Mouse (Mus musculus) ES-E14 (cell line): Measurements from ENCODE around the gene S100a11. TPM values are rescaled to one million over a fixed set of nuclear protein-coding genes. Genes with fewer than 3 reads are reported as not detected.

ENCODE experiments used
- DNase-seq: peaks from one replicate; pipeline ENCODE4 v3.0.0-alpha.2; 2013; ENCODE audit warnings: low read depth, low spot score
- H3K27ac ChIP-seq: 2 replicates; pipeline ENCODE4 v1.5.1; 2012; ENCODE audit warnings: low read depth, mild to moderate bottlenecking, low read length, moderate library complexity, mixed read lengths; ENCODE audit not compliant: poor library complexity, insufficient read depth, severe bottlenecking
- H3K36me3 ChIP-seq: 2 replicates; pipeline ENCODE4 v1.6.1; 2012; ENCODE audit warnings: mild to moderate bottlenecking, low read length, moderate library complexity, mixed read lengths; ENCODE audit not compliant: control insufficient read depth, poor library complexity, insufficient read depth, severe bottlenecking
- H3K4me1 ChIP-seq, 2 experiments: fragments of 150-350 bp in 1 of 2; sonication (generic) in 1 of 2; 2 replicates each; pipeline ENCODE4 v1.6.1; 2012; ENCODE audit warnings: low read length in 2 of 2, mild to moderate bottlenecking in 1 of 2, mixed read lengths in 1 of 2; ENCODE audit not compliant: control insufficient read depth in 2 of 2, insufficient read depth in 2 of 2, poor library complexity in 1 of 2
- H3K4me3 ChIP-seq, 2 experiments: fragments of 150-350 bp in 1 of 2; sonication (generic) in 1 of 2; 2 replicates each; pipeline ENCODE4 v1.5.1; 2012; ENCODE audit warnings: low read length in 2 of 2, low read depth in 1 of 2, mild to moderate bottlenecking in 1 of 2, mixed read lengths in 1 of 2; ENCODE audit not compliant: insufficient read depth in 1 of 2, poor library complexity in 1 of 2, severe bottlenecking in 1 of 2
- H3K9ac ChIP-seq: 2 replicates; pipeline ENCODE4 v1.6.1; 2012; ENCODE audit warnings: low read depth, mild to moderate bottlenecking, low read length, mixed read lengths; ENCODE audit not compliant: poor library complexity, insufficient read depth, severe bottlenecking
- H3K9me3 ChIP-seq: fragments of 150-350 bp; sonication (generic); 2 replicates; pipeline ENCODE4 v1.6.1; 2012; ENCODE audit warnings: low read depth, mild to moderate bottlenecking, low read length; ENCODE audit not compliant: control insufficient read depth, insufficient read depth
- CHD2 ChIP-seq: IDR thresholded peaks from 2 replicates; pipeline ENCODE4 v1.6.1; 2014; ENCODE audit warnings: mild to moderate bottlenecking, low read depth, low read length, inconsistent platforms
- HCFC1 ChIP-seq: IDR thresholded peaks from 2 replicates; pipeline ENCODE4 v1.6.1; 2012; ENCODE audit warnings: low read length, inconsistent platforms, borderline replicate concordance; ENCODE audit not compliant: insufficient read depth
- MAFK ChIP-seq: IDR thresholded peaks from 2 replicates; pipeline ENCODE4 v1.6.1; 2014; ENCODE audit warnings: mild to moderate bottlenecking, low read depth, low read length, inconsistent platforms; ENCODE audit not compliant: insufficient read depth
- ZC3H11A ChIP-seq: IDR thresholded peaks from 2 replicates; pipeline ENCODE4 v1.6.1; 2012; ENCODE audit warnings: low read depth, mild to moderate bottlenecking, inconsistent platforms, low read length, borderline replicate concordance
- ZNF384 ChIP-seq: IDR thresholded peaks from 2 replicates; pipeline ENCODE4 v1.6.1; 2012; ENCODE audit warnings: low read depth, low read length, inconsistent platforms
- in situ Hi-C, 2 experiments: fragments of 600-800 bp; cut with MboI; formaldehyde crosslinking; loops; one replicate each; pipeline ENCODE4 v1.15.1; 2025; ENCODE audit warnings: low sequenced_read_pairs in 2 of 2, inconsistent platforms in 1 of 2; ENCODE audit not compliant: unreplicated experiment in 2 of 2
- total RNA-seq: library from RNA; depleted of rRNA; stranded (reverse); fragments of 300-350 nt; gene quantifications from 2 replicates; pipeline ENCODE4 v1.2.3, GENCODE M21; 2012

The S100a11 gene
- total RNA-seq, 1 experiment: 37.2 TPM

- DNase-seq: no peak
- no peaks in the 10 kb centered on the region for H3K36me3 ChIP-seq
- in situ Hi-C loops: no loop called here
- no peak overlapping the region for H3K9ac ChIP-seq
- TF ChIP-seq ZC3H11A: no peak
- TF ChIP-seq ZNF384: no peak
- no peak for TF ChIP-seq MAFK
- no peak for TF ChIP-seq CHD2
- no peak for TF ChIP-seq HCFC1
- H3K27ac ChIP-seq: no peak overlapping the region
- H3K4me1 ChIP-seq: peaks cover 1 to 8% of the 10 kb centered on the region in 2 experiments; a peak in 1 of 4 replicates
- H3K9me3 ChIP-seq: no peaks in the 10 kb centered on the region
- no peak overlapping the region for H3K4me3 ChIP-seq
Observed at GRCm38 (mm10) chr3:93509301-93509700, 11.0 kb upstream of the S100a11 start.

- in situ Hi-C loops: no loop called here
- H3K4me1 ChIP-seq: peaks cover 0 to 6% of the 10 kb centered on the region in 2 experiments; a peak in 1 of 4 replicates
- no peak overlapping the region for H3K27ac ChIP-seq
- DNase-seq: no peak
- no peak for TF ChIP-seq ZC3H11A
- TF ChIP-seq HCFC1: no peak
- no peak for TF ChIP-seq MAFK
- no peaks in the 10 kb centered on the region for H3K36me3 ChIP-seq
- H3K4me3 ChIP-seq: no peak overlapping the region
- no peak overlapping the region for H3K9ac ChIP-seq
- no peaks in the 10 kb centered on the region for H3K9me3 ChIP-seq
Observed at GRCm38 (mm10) chr3:93511036-93511435, 9.3 kb upstream of the S100a11 start.

- H3K9me3 ChIP-seq: no peaks in the 10 kb centered on the region
- H3K4me1 ChIP-seq: peaks cover 0 to 2% of the 10 kb centered on the region in 2 experiments; a peak in 1 of 4 replicates
- TF ChIP-seq ZC3H11A (no peak), ZNF384 (no peak), MAFK (no peak), HCFC1 (no peak), CHD2 (no peak)
- in situ Hi-C loops: no loop called here
- H3K36me3 ChIP-seq: no peaks in the 10 kb centered on the region
- no peak for DNase-seq
- no peak overlapping the region for H3K4me3 ChIP-seq
- no peak overlapping the region for H3K9ac ChIP-seq
- no peak overlapping the region for H3K27ac ChIP-seq
Observed at GRCm38 (mm10) chr3:93511801-93512200, 8.5 kb upstream of the S100a11 start.

GRCm38 (mm10) chr3:93512386-93513101 lies 7.7 kb upstream of the S100a11 start:
- Histone ChIP-seq H3K9ac (no peak overlapping the region), H3K4me3 (no peak overlapping the region), H3K9me3 (no peaks in the 10 kb centered on the region), H3K36me3 (no peaks in the 10 kb centered on the region), H3K27ac (no peak overlapping the region), H3K4me1 (no peaks in the 10 kb centered on the region)
- in situ Hi-C loops: no loop called here
- DNase-seq: no peak
- TF ChIP-seq ZC3H11A (no peak), CHD2 (no peak), HCFC1 (no peak), MAFK (no peak), ZNF384 (no peak)
